Mouse (Mus musculus): ENCODE results near the gene 2610002M06Rik.
A peak's percentile ranks its signal among the peaks of the same experiment; 100 is the strongest.

Gene 2610002M06Rik

DNA sequence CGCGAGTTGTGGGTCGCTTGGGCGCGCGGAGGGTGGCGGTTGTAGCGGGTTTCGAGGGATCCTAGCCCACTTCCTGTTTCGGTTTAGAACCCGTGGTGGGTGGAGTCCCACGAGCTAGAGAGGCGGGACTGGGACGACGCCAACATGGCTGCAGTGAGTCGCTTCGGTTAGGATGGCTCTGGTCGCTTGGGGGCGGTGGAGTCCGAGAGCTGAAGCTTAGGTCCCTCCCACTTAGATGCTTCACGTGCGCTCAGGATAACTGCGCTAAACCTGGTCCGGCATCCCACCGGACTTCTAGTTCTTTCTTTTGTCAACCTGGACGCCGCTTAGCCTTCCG, at the start of gene 2610002M06Rik:
2610002M06Rik (minus strand) TSS at position 117 of the 337 bp plus-strand sequence.
- DNase-seq (ENCODE audit: low read depth, low spot score), result peak; percentile 77

DNA sequence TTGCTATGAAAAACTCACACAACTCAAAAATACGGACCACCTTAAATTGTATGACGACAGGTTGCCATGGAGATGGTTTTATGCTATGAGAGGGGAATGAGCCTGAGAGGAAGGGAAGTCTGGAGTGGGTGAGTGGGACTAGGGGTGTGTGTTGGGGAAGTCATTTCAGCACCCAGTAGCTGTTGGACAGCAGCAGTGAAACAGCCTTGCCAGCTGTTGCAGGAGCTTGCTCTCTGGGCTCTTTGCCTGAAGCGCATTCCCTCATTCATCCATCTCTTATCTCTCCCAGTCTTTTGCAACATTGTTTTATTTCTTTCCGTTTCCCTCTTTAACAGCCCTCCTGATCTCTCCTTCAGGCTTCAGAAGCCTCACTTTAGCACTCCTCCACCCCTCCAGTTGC, 42.0 kb upstream of the 2610002M06Rik start:
- DNase-seq (ENCODE audit: low read depth, low spot score), result no peak

DNA sequence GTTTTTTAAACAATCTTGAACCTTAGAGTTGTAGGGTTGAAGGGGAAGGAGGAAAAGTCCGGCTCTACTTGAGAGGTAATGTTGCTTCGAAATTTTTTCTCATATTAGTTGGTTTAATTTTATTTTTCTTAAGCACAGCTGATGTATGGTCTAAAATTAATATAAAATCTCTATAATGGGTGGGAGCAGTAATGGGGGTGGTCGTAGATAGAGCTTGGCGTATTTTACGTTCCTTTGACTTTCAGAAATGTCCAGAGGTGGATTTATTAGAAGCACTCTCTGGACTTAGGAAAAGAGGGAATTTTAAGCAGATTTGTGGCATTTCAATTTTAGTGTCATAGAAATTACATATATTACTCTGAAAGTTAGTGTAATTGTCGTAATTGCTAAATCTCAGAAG, 592 bp upstream of the 2610002M06Rik start:
- DNase-seq (ENCODE audit: low read depth, low spot score), result no peak

DNA sequence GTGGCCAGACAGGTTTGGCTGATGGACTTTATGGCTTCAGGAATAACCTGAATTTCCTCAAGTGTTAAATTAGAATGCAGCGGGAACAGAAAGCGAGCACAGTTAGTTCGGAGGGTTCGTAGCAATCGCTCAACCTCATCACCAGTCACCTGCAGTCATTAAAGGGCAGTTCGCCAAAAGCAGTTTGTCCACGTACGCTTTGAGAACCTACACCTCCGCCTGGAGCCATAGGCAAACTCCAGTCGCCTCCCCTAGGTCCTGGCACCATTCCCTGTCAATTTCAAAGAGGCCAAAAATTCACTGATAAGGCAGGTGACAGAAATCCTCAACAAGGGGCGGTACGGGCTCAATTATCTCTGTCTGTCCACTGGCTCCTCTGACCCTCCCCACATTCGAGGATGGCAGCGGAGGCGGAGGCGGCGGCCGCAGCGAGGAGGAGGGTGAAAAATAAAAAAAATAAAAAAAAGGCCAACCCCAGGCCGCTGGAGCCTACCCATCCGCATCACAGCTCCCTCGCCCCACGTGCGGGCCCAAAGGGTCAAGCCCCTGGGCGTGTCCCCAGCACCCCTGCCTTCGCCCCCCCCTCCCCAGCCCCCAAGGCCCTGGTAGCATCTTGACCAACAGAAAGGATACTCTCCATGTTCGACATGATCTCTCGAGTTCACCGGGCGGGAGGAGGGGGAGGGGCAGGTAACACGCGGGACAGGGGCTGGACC, 474 bp downstream of the 2610002M06Rik start:
- DNase-seq (ENCODE audit: low read depth, low spot score), result no peak

DNA sequence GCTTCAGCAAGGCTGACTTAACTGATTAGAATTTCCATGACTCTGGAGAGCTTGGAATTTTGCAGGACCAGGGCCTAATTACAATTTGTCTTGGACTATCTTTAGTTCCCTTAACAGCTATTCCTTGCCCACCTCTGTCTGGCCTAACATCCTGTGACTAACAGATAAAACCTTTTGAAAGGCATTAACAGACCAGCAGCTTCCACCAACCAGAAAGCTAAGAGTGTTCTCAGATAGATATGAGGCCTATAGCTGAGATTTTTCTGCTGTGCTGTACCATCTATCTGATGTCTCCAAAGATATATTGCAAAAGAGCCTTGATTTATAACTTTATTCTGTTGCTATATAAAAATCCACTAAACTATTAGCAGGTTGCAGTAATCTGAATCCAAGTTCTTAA, 4.0 kb downstream of the 2610002M06Rik start:
- DNase-seq (ENCODE audit: low read depth, low spot score), result no peak

DNA sequence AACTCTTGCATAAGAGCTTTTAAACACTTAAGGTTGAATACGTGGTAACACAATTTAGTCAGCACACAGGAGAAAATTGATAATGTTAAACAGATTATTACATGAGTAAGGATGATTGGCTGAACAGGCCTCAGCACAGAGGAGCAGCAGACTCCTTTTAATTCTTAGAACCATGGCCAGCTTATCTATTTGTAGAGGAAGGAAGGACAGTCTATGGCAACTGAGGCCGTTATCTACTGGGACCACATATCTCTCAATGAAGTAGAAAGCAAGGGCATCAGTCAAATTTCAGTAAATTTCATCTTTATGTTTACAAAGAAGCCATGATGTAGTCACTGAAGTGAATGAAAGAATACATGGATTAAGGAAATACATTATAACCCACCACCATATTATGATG, 19.2 kb downstream of the 2610002M06Rik start:
- DNase-seq (ENCODE audit: low read depth, low spot score), result no peak

DNA sequence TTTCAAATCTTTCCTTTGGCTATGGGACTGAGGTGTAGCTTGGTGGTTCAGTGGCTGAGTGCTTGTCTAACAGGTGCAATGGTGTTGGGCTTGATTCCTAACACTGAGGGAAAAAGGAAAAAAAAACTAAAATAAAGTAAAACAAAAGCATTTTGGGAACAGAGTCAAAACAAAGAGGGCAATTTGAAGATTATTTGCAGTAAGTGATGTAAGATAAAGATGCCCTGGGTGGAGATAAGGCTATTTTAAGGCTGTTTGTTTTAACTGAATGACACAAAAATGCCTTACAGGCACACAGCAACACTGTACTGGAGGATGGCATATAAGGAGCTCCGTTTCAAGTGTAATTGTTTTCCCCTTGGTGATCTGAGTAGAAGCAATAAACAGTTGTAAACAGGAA, 20.3 kb downstream of the 2610002M06Rik start:
- no peak for DNase-seq (ENCODE audit: low read depth, low spot score)

DNA sequence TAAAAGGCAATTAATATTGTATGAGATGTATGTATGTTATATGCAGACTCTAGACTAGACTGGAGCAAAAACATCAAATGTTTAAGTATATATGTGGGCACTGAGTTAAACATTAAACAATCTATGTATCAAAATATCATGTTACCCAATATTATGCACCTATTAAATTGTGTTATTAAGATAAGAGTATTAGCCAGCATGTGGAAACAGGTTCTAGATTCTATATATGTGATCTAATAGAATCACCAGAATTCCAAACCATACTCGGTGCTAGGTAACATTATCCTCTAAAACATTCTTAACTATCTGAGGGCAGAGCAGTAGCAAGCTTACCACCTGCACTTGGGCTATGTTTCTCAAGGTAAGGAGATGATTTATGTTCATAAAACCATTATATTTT, 23.8 kb downstream of the 2610002M06Rik start, which contains the start of gene Tent5d:
Tent5d (plus strand) TSS at position 301 of the 400 bp plus-strand sequence.
- DNase-seq (ENCODE audit: low read depth, low spot score), result no peak

DNA sequence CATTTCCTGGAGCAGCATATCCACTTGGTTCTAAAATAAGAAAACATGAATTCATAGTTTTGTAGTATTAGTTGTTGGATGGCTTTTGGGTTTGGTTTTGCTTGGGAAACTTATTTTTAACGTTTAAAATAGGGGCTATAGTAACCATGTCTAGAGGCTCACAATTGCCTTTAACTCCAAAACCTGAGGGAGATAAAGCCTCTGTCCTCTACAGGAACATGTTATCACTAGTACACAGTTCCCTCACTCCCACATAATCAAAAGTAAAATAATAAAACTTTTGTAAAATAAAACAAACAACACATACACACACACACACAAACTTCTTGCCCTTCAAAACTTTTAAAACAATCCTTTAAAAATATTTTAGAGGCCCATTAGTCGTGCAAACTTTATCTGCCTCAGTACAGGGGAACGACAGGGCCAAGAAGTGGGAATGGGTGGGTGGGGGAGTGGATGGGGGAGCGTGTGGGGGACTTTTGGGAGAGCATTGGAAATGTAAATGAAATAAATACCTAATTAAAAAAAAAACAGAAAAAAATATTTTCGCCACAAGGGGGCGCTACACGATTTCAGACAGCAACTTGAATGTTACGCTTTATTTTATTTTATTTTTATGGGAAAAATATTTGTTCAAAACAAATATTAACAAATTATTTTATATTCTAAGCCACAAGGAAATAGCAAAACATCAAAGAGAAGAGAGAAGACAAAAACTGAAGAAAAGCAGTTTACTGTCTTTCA, 25.2 kb downstream of the 2610002M06Rik start:
- no peak for DNase-seq (ENCODE audit: low read depth, low spot score)

DNA sequence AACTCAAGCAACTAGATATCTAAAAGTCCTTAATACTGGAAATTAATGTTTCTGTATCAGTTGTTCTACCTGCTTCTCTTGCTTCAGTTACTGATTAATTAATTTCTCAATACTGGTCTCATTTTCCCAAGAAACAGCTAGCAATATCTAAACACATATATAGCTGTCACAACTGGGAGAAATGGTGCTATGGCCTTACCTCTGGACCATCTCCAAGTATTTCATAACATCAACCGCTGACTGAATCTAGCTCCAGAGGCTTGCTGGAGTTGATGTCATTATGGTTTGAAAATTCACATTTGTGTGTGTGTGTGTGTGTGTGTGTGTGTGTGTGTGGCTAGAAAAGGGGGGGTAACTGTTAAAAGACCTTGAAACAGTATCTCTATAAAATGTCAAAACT, 26.0 kb downstream of the 2610002M06Rik start:
- DNase-seq (ENCODE audit: low read depth, low spot score), result no peak

DNA sequence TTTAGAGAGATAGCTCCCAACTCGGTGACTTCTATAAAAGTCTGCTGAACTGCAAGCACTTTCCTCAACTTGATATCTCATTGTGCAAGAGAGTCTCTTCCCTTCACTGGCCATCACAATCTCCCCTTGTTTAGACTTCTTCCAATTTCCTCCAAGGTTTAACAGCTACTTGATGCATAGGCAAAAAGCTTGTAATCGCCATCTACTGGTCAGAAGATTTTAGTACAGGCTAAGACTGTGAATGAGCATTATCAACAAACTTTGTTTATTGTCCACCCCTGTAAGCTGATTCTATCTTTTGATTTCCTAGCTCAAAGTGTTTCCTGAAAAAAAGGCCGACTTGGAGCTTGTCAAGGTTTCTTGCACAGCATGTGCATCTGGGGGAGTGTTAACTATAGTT, 48.2 kb downstream of the 2610002M06Rik start:
- DNase-seq (ENCODE audit: low read depth, low spot score), result no peak

Measured in retina, postnatal 7 days (tissue).